Mouse (Mus musculus): Measurements from ENCODE around the gene Atxn1. TPM values are rescaled to one million over a fixed set of nuclear protein-coding genes. Genes with fewer than 3 reads are reported as not detected.

Gene Atxn1
- polyA plus RNA-seq, 1 experiment from 2014 or later, result 8.5 TPM

DNA sequence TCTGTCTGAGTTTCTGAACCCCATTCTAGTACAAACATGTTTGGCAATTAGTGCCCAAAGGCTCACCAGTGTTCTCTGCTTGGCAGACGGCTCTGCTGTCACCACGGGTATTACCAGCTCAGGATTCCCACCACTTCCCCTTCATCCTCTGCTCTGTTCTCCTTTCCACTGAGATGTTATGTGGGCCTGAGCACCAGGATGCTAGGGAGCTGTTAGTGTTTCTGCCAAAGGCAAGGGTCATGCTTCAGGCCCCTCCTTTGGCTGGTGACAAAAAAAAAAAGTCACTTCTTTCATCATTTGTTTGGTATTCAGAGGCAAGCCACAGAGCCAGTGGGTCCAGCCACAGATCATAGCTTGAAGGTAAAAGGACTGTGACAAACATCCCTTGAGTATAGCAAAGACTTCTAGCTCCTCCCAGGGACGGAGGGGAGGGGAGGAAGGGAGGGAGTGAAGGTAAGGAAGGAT lies 81.8 kb downstream of the Atxn1 start:
- Histone ChIP-seq H3K9ac (no peak overlapping the region), H3K27ac (no peak overlapping the region), H3K4me1 (peaks cover 14% of the 10 kb centered on the region; the same call in 1 of the 2 replicates), H3K4me2 (no peak overlapping the region), H3K27me3 (replicated peaks) (no peaks in the 10 kb centered on the region), H3K4me3 (replicated peaks) (no peak overlapping the region), H3K9me3 (no peaks in the 10 kb centered on the region), H3K36me3 (no peaks in the 10 kb centered on the region)
- WGBS, result 51% methylated on average over 3 of the region's 3 CpGs
- no peak for ATAC-seq (ENCODE audit: insufficient read depth, low FRiP score, low read depth)

- no peak overlapping the region for H3K9ac ChIP-seq
- no peaks in the 10 kb centered on the region for H3K36me3 ChIP-seq
- peaks cover 14% of the 10 kb centered on the region; the same call in 1 of the 2 replicates for H3K4me1 ChIP-seq
- H3K4me3 ChIP-seq (replicated peaks), result no peak overlapping the region
- H3K9me3 ChIP-seq, result no peaks in the 10 kb centered on the region
- no peaks in the 10 kb centered on the region for H3K27me3 ChIP-seq (replicated peaks)
- H3K27ac ChIP-seq, result no peak overlapping the region
- H3K4me2 ChIP-seq, result no peak overlapping the region
- ATAC-seq (ENCODE audit: insufficient read depth, low FRiP score, low read depth), result no peak; the same call in 1 of the 2 replicates
- WGBS, result 58% methylated on average over 5 of the region's 5 CpGs
Observed at GRCm38 (mm10) chr13:45880543-45880845, 84.3 kb downstream of the Atxn1 start.

- H3K4me3 ChIP-seq (replicated peaks), result no peak overlapping the region
- no peak overlapping the region for H3K9ac ChIP-seq
- no peaks in the 10 kb centered on the region for H3K9me3 ChIP-seq
- H3K27ac ChIP-seq, result peak overlapping the region; percentile 28
- no peak overlapping the region for H3K4me2 ChIP-seq
- WGBS, result 72% methylated on average over 14 of the region's 14 CpGs
- H3K27me3 ChIP-seq (replicated peaks), result no peaks in the 10 kb centered on the region
- no peaks in the 10 kb centered on the region for H3K36me3 ChIP-seq
- peaks cover 14% of the 10 kb centered on the region; the same call in 1 of the 2 replicates for H3K4me1 ChIP-seq
- ATAC-seq (ENCODE audit: insufficient read depth, low FRiP score, low read depth), result peak; percentile 39; the same call in 1 of the 2 replicates
Observed at GRCm38 (mm10) chr13:45879746-45880542, 84.9 kb downstream of the Atxn1 start.

GRCm38 (mm10) chr13:45876939-45877338 lies 87.9 kb downstream of the Atxn1 start:
- H3K4me3 ChIP-seq (replicated peaks), result no peak overlapping the region
- H3K9ac ChIP-seq, result no peak overlapping the region
- H3K9me3 ChIP-seq, result no peaks in the 10 kb centered on the region
- no peaks in the 10 kb centered on the region for H3K27me3 ChIP-seq (replicated peaks)
- no peak overlapping the region for H3K4me2 ChIP-seq
- 70% methylated on average over 5 of the region's 5 CpGs for WGBS
- no peak overlapping the region for H3K27ac ChIP-seq
- peaks cover 14% of the 10 kb centered on the region; the same call in 1 of the 2 replicates for H3K4me1 ChIP-seq
- no peak for ATAC-seq (ENCODE audit: insufficient read depth, low FRiP score, low read depth)
- H3K36me3 ChIP-seq, result no peaks in the 10 kb centered on the region

GRCm38 (mm10) chr13:45876368-45876760 lies 88.4 kb downstream of the Atxn1 start:
- H3K36me3 ChIP-seq, result no peaks in the 10 kb centered on the region
- WGBS, result 88% methylated on average over 2 of the region's 2 CpGs
- ATAC-seq (ENCODE audit: insufficient read depth, low FRiP score, low read depth), result no peak
- H3K4me1 ChIP-seq, result peaks cover 16% of the 10 kb centered on the region; the same call in 1 of the 2 replicates
- H3K9me3 ChIP-seq, result no peaks in the 10 kb centered on the region
- H3K9ac ChIP-seq, result no peak overlapping the region
- no peak overlapping the region for H3K4me2 ChIP-seq
- no peaks in the 10 kb centered on the region for H3K27me3 ChIP-seq (replicated peaks)
- no peak overlapping the region for H3K27ac ChIP-seq
- no peak overlapping the region for H3K4me3 ChIP-seq (replicated peaks)

GRCm38 (mm10) chr13:45875686-45876367 lies 89.0 kb downstream of the Atxn1 start:
- H3K9me3 ChIP-seq, result no peaks in the 10 kb centered on the region
- H3K4me3 ChIP-seq (replicated peaks), result no peak overlapping the region
- H3K4me2 ChIP-seq, result no peak overlapping the region
- no peaks in the 10 kb centered on the region for H3K36me3 ChIP-seq
- no peak overlapping the region for H3K27ac ChIP-seq
- WGBS, result 69% methylated on average over 6 of the region's 6 CpGs
- no peak overlapping the region for H3K9ac ChIP-seq
- no peaks in the 10 kb centered on the region for H3K27me3 ChIP-seq (replicated peaks)
- no peak for ATAC-seq (ENCODE audit: insufficient read depth, low FRiP score, low read depth)
- peaks cover 16% of the 10 kb centered on the region; the same call in 1 of the 2 replicates for H3K4me1 ChIP-seq

DNA sequence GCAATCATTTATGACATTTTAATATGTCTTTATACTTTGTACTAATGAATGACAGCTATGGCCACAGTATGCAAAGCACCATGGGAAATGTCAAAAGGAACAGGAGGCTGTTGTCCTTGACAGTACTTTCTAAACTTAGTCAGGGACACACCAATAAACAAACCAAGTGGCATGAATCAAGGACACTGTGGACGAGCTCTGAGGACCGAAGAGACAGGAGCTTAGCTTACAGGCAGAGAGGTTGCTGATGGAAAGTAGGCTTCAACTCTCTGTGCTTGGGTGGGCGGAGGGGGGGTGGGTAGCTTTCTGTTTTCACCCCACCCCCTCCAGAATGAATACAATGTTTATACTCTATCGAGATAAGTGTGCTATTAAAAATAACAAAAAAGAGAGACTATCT lies 90.6 kb downstream of the Atxn1 start:
- H3K27ac ChIP-seq, result no peak overlapping the region
- no peak overlapping the region for H3K9ac ChIP-seq
- H3K36me3 ChIP-seq, result no peaks in the 10 kb centered on the region
- no peaks in the 10 kb centered on the region for H3K27me3 ChIP-seq (replicated peaks)
- H3K9me3 ChIP-seq, result no peaks in the 10 kb centered on the region
- H3K4me2 ChIP-seq, result no peak overlapping the region
- 74% methylated on average over 4 of the region's 4 CpGs for WGBS
- ATAC-seq (ENCODE audit: insufficient read depth, low FRiP score, low read depth), result no peak
- 0 out of 2 replicates have a peak, but pooled peaks cover 3% of the 10 kb centered on the region for H3K4me1 ChIP-seq
- no peak overlapping the region for H3K4me3 ChIP-seq (replicated peaks)

DNA sequence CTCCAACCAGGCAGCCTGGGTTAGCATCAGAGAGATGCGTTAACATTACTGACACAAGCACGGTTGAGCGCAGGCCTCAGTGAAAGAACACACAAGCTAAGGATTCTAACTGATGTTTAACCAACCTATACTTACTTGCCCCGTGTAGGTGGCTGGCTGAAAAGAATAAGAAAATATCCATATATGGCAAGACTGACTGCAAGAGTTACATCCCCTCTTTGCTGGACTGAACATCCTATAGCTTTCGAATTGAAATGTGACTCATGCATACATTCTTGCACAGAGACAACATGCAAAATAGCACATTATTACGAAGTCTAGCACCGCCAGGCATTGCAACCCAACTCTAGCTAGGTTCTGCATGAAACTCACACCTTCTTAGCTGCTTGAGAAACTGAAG lies 91.8 kb downstream of the Atxn1 start:
- 0 out of 2 replicates have a peak, but pooled peaks cover 3% of the 10 kb centered on the region for H3K4me1 ChIP-seq
- H3K4me3 ChIP-seq (replicated peaks), result no peak overlapping the region
- no peaks in the 10 kb centered on the region for H3K27me3 ChIP-seq (replicated peaks)
- ATAC-seq (ENCODE audit: insufficient read depth, low FRiP score, low read depth), result no peak
- no peaks in the 10 kb centered on the region for H3K36me3 ChIP-seq
- whole genome bisulfite sequencing, result 74% methylated on average over 7 of the region's 7 CpGs
- H3K9ac ChIP-seq, result no peak overlapping the region
- no peak overlapping the region for H3K4me2 ChIP-seq
- no peaks in the 10 kb centered on the region for H3K9me3 ChIP-seq
- H3K27ac ChIP-seq, result no peak overlapping the region

DNA sequence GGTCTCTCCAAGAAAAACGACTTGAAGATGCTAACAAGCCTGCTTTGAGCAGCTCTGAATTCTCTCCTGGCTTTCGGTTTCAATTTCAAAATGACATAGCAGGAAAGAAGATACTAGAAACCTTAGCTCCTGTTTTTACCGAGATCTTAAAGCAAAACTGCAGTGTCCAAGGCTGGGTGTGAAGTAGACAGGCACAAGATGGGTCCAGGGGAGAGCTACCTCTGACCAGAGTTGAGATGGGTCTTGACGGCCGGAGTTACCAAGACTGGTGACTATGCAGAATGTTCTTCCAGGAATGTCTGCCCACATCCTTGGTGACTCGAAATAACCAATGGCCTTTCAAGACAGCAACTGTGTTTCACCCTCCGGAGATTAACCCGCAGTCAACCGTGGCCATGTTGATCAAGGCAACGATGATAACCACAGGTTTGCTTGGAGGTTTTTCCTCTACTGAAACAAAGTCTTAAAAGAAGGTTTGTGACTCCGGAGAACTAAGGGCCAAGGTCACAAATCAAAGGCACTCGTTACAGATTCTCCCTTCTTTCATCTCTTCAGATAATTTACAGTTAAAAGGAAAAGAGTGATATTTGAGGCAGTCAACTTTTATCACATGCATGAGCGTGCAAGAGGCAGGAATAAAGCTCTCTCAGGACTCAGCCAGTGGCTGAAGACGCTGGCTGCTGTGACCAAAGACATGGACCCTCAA lies 92.6 kb downstream of the Atxn1 start:
- ATAC-seq (ENCODE audit: insufficient read depth, low FRiP score, low read depth), result no peak
- H3K4me3 ChIP-seq (replicated peaks), result no peak overlapping the region
- H3K27ac ChIP-seq, result no peak overlapping the region
- H3K9me3 ChIP-seq, result no peaks in the 10 kb centered on the region
- WGBS, result 64% methylated on average over 14 of the region's 14 CpGs
- peak overlapping the region; percentile 40 for H3K4me2 ChIP-seq
- peaks cover 3% of the 10 kb centered on the region; the same call in 1 of the 2 replicates for H3K4me1 ChIP-seq
- no peak overlapping the region for H3K9ac ChIP-seq
- no peaks in the 10 kb centered on the region for H3K27me3 ChIP-seq (replicated peaks)
- H3K36me3 ChIP-seq, result no peaks in the 10 kb centered on the region

GRCm38 (mm10) chr13:45871554-45871953 lies 93.3 kb downstream of the Atxn1 start:
- Histone ChIP-seq H3K4me1 (peaks cover 3% of the 10 kb centered on the region; the same call in 1 of the 2 replicates), H3K4me2 (peak overlapping the region; percentile 40), H3K27me3 (replicated peaks) (no peaks in the 10 kb centered on the region), H3K27ac (no peak overlapping the region), H3K9ac (no peak overlapping the region), H3K9me3 (no peaks in the 10 kb centered on the region), H3K36me3 (no peaks in the 10 kb centered on the region), H3K4me3 (replicated peaks) (no peak overlapping the region)
- 25% methylated on average over 7 of the region's 7 CpGs for WGBS
- ATAC-seq (ENCODE audit: insufficient read depth, low FRiP score, low read depth), result no peak

DNA sequence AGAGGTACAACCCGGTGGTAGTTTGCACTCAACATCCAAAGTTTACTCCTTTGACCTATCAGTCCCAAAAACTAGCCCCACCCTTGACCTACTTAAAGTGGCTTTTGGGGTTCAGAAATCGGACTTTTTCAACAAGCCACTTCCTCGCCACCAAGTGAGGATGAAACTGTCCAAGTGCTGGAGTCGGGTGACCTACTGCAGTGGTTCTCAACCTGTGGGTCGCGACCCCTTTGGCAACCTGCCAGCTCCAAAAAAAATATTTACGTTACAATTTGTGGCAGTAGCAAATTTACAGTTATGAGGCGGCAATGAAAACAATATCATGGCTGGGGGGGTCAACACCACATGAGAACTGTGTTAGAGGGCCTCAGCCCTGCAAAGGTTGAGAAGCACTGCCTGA lies 95.9 kb downstream of the Atxn1 start:
- H3K4me3 ChIP-seq (replicated peaks), result no peak overlapping the region
- H3K27ac ChIP-seq, result no peak overlapping the region
- ATAC-seq (ENCODE audit: insufficient read depth, low FRiP score, low read depth), result no peak
- no peaks in the 10 kb centered on the region for H3K36me3 ChIP-seq
- no peak overlapping the region for H3K9ac ChIP-seq
- H3K9me3 ChIP-seq, result no peaks in the 10 kb centered on the region
- peaks cover 3% of the 10 kb centered on the region; the same call in 1 of the 2 replicates for H3K4me1 ChIP-seq
- H3K4me2 ChIP-seq, result no peak overlapping the region
- WGBS, result 73% methylated on average over 8 of the region's 8 CpGs
- H3K27me3 ChIP-seq (replicated peaks), result no peaks in the 10 kb centered on the region

- no peak for ATAC-seq (ENCODE audit: insufficient read depth, low FRiP score, low read depth)
- H3K9ac ChIP-seq, result no peak overlapping the region
Observed at GRCm38 (mm10) chr13:45867273-45867672, 97.5 kb downstream of the Atxn1 start.

More at GRCm38 (mm10) chr13:45867273-45867672, 97.5 kb downstream of the Atxn1 start:
- Histone ChIP-seq H3K4me3 (replicated peaks) (no peak overlapping the region), H3K27ac (no peak overlapping the region), H3K4me1 (peaks cover 3% of the 10 kb centered on the region; the same call in 1 of the 2 replicates), H3K27me3 (replicated peaks) (no peaks in the 10 kb centered on the region), H3K4me2 (no peak overlapping the region), H3K9me3 (no peaks in the 10 kb centered on the region), H3K36me3 (no peaks in the 10 kb centered on the region)
- 53% methylated on average over 14 of the region's 14 CpGs for WGBS

All from stomach, embryonic 15.5 days (tissue).